Mouse (Mus musculus) lung, embryonic 14.5 days (tissue): ENCODE data around the gene Calm3. TPM values are rescaled to one million over a fixed set of nuclear protein-coding genes. Genes with fewer than 3 reads are reported as not detected.

Experiments used
- ATAC-seq: fragments of 200-750 bp; cut with Nextera tagmentation; 2 replicates; pipeline ENCODE4 v1.8.0; 2017; ENCODE audit warnings: mild to moderate bottlenecking, moderate TSS enrichment, moderate library complexity; ENCODE audit not compliant: insufficient read depth
- DNase-seq: peaks from one replicate; pipeline ENCODE4 v3.0.0-alpha.2; 2015
- H3K27ac ChIP-seq: fragments of 300-500 bp; sonication (generic); 2 replicates; pipeline ENCODE4 v1.5.1; 2014; ENCODE audit warnings: low read depth, mild to moderate bottlenecking, moderate library complexity
- H3K27me3 ChIP-seq: fragments of 300-500 bp; sonication (generic); 2 replicates; pipeline ENCODE4 v1.6.1; 2014; ENCODE audit warnings: low read length, control low read depth; ENCODE audit not compliant: insufficient read depth
- H3K36me3 ChIP-seq: fragments of 300-500 bp; sonication (generic); 2 replicates; pipeline ENCODE4 v1.6.1; 2014; ENCODE audit warnings: control low read depth; ENCODE audit not compliant: insufficient read depth
- H3K4me1 ChIP-seq: fragments of 300-500 bp; sonication (generic); 2 replicates; pipeline ENCODE4 v1.6.1; 2014; ENCODE audit warnings: antibody characterized with exemption, control low read depth; ENCODE audit not compliant: insufficient read depth
- H3K4me2 ChIP-seq: fragments of 300-500 bp; sonication (generic); 2 replicates; pipeline ENCODE4 v1.6.1; 2014; ENCODE audit warnings: mild to moderate bottlenecking
- H3K4me3 ChIP-seq: fragments of 300-500 bp; sonication (generic); 2 replicates; pipeline ENCODE4 v1.5.1; 2014; ENCODE audit warnings: low read depth, low read length
- H3K9ac ChIP-seq: fragments of 300-500 bp; sonication (generic); 2 replicates; pipeline ENCODE4 v1.6.1; 2014
- H3K9me3 ChIP-seq: fragments of 300-500 bp; sonication (generic); 2 replicates; pipeline ENCODE4 v1.6.1; 2016; ENCODE audit warnings: low read depth, low read length, control low read depth
- CTCF ChIP-seq: IDR thresholded peaks from 2 replicates; pipeline ENCODE4 v1.5.1; 2016; ENCODE audit warnings: antibody characterized with exemption, low read depth
- WGBS: fragments of 180-500 bp; shearing (Covaris S2); extraction: QIAGEN DNeasy Blood & Tissue Kit; methylation state at CpG from one replicate; pipeline ENCODE4 v1.1.7; 2014; 5-methylcytosine and 5-hydroxymethylcytosine counted together
- polyA plus RNA-seq: library from polyadenylated mRNA; unstranded; fragments of >200 nt; fragmentation: Nextera tagmentation; extraction: Ambion mirVana; gene quantifications from 2 replicates; pipeline ENCODE4 v1.2.1, GENCODE M21; 2014

Calm3 gene
- polyA plus RNA-seq, 1 experiment from 2014 or later: 155 TPM

DNA sequence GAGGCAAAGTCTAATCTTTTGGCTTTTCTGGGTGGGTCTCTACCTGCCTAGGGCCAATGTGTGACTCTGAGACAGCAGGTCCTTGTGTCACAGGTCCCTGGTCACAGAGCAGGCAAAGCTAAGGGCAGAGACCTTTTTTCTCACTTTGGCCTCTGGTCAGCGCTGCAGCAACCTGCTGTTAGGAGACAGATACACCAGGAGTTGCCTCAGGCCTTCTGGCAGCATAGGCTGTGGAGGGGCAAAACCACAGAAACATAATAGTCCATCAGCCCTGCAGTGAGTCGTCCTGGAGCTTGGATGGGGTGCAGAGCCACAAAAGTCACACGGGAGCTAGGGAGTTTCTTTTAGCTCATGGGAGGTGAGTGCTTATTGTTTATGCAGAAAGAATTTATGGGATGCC lies 5.2 kb downstream of the Calm3 start:
- DNase-seq (no peak), ATAC-seq (no peak)
- Histone ChIP-seq H3K36me3 (peaks cover 77% of the 10 kb centered on the region), H3K9me3 (no peaks in the 10 kb centered on the region), H3K4me3 (no peak overlapping the region), H3K27me3 (no peaks in the 10 kb centered on the region), H3K9ac (no peak overlapping the region), H3K4me1 (peaks cover 17% of the 10 kb centered on the region), H3K4me2 (no peak overlapping the region), H3K27ac (no peak overlapping the region)
- WGBS: 73% methylated on average over 3 of the region's 3 CpGs
- TF ChIP-seq CTCF: no peak

DNA sequence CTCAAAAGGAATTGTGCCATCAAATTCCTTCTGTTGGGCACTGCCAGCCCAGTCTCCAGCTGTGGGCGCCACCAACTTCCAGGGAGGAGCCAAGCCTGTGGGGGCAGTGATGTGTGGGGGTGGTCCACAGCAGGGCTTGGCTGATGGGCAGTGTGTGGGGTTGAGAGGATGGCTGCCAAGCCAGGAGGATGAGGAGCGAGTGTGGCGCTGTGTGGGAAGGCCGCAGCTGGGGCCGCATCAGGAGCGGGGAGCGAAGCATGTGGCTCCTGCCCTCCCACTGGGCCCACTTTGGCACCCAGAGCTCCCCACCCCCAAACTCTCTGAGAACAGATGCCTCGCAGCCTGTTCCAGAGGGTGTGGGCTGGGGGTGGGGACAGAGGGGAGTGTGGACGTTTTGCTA lies 5.9 kb downstream of the Calm3 start:
- 83% methylated on average over 9 of the region's 9 CpGs for WGBS
- H3K4me2 ChIP-seq: no peak overlapping the region
- ATAC-seq: no peak
- TF ChIP-seq CTCF: no peak
- no peaks in the 10 kb centered on the region for H3K9me3 ChIP-seq
- H3K27ac ChIP-seq: no peak overlapping the region; the same call in 1 of the 2 replicates
- H3K4me3 ChIP-seq: no peak overlapping the region
- no peaks in the 10 kb centered on the region for H3K27me3 ChIP-seq
- peaks cover 77% of the 10 kb centered on the region for H3K36me3 ChIP-seq
- no peak overlapping the region for H3K9ac ChIP-seq
- no peak for DNase-seq
- H3K4me1 ChIP-seq: peaks cover 17% of the 10 kb centered on the region

DNA sequence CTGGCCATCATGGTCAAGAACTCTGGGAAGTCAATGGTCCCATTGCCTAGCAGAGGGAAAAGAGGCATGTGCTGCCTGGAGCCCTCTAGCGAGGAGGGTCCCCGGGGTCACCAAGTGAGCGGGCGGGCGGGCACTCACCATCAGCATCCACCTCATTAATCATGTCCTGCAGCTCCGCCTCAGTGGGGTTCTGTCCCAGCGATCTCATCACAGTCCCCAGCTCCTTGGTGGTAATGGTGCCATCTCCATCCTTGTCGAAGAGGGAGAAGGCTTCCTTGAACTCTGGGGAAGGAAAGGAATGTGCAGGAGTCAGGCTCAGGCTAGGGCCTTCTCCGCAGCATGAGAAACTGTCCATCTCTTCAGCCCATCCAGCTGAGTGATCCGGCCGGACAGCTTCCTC lies 6.5 kb downstream of the Calm3 start:
- no peaks in the 10 kb centered on the region for H3K9me3 ChIP-seq
- peaks cover 77% of the 10 kb centered on the region for H3K36me3 ChIP-seq
- DNase-seq: no peak
- TF ChIP-seq CTCF: no peak
- no peaks in the 10 kb centered on the region for H3K27me3 ChIP-seq
- no peak overlapping the region for H3K4me3 ChIP-seq
- no peak overlapping the region for H3K4me2 ChIP-seq
- H3K4me1 ChIP-seq: peaks cover 14% of the 10 kb centered on the region
- no peak for ATAC-seq
- no peak overlapping the region for H3K27ac ChIP-seq
- no peak overlapping the region for H3K9ac ChIP-seq
- WGBS: 45% methylated on average over 11 of the region's 11 CpGs

DNA sequence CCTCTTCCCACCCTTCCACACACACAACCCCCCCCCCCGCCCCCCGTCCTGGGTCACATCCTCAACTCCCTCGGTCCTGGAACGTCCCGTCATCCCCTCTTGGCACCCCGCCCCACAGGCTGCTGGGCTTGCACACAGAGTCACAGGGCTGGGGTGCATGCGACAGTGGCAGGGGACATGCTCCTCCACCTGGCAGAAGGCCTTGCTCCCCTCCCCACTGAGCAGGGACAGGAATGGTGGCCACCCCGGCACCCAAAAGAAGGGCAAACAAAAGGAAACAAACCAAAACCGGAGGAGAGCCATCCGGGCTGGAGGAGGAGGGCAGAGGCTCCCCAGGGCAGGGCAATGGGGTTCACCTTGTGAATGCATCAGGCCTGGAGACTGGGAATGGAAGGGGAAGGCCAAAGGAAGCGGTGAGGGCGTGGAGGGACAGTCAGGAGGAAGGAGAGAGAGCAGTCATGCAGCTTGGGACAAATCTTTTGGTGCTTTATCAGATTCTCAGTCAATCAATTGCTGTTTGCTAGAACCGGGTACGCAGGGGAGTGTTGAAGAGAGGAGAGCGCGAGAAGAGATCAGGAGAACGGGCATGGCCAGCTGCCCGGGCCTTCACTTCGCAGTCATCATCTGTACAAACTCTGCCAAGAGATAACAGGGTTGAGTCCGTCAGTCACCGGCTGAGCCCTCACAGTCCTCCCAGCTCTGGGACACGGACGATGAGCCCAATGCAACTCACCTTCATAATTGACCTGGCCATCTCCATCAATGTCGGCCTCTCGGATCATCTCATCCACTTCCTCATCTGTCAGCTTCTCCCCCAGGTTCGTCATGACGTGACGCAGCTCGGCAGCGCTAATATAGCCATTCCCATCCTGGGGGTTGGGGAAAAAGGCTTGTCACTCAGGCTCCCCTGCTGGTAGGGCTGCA lies 7.3 kb downstream of the Calm3 start:
- Histone ChIP-seq H3K4me1 (peaks cover 7% of the 10 kb centered on the region; the same call in 1 of the 2 replicates), H3K4me3 (no peak overlapping the region), H3K9ac (no peak overlapping the region), H3K9me3 (no peaks in the 10 kb centered on the region), H3K27ac (no peak overlapping the region), H3K36me3 (peaks cover 69% of the 10 kb centered on the region), H3K4me2 (no peak overlapping the region), H3K27me3 (no peaks in the 10 kb centered on the region)
- DNase-seq (no peak), ATAC-seq (no peak)
- 51% methylated on average over 30 of the region's 30 CpGs for WGBS
- no peak for TF ChIP-seq CTCF

DNA sequence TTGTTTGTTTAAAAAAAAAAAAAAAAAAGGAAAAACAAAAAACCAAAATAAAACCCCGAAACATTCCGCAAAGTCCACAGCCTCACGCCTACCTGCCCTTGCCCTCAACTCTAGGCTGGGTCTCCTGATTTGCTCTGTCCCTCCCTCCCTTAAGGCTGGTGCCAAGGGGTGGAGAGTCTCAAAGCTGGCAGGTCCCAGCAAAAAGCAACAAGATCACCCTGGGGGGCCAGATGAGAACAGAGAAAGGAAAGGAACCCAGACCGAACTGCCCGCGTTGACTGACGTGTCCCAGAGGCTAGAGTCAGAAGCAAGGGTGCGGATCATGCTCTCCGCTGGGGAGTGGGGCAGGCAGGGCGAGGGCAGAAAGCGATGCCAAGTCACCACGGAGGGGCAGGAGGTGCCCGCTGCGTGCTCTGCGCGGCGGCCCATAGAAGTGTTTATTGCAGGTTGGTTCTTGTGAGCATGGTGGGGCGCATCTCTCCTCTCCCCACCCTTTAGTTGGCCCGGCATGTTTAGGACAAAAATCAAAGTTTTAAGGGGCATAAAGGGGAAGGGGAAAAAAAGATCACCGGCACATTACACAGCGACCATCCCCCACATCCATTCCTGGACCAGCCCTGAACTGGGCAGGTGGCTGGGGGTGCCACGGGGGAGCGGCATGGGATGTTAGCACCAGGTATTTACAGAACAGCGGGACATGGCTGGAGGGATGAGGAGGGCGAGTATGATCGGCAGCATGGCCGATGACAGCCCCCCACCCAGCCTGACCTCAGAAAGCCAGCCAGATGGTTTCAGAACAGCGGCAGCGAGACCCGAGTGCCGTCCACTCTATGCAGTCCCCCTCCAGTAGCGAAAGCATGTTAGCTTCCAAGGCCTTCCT lies 8.2 kb downstream of the Calm3 start:
- Histone ChIP-seq H3K27me3 (no peaks in the 10 kb centered on the region), H3K27ac (no peak overlapping the region), H3K36me3 (peaks cover 61% of the 10 kb centered on the region), H3K9me3 (no peaks in the 10 kb centered on the region), H3K4me2 (no peak overlapping the region), H3K4me1 (no peaks in the 10 kb centered on the region), H3K9ac (no peak overlapping the region), H3K4me3 (no peak overlapping the region)
- DNase-seq (no peak), ATAC-seq (no peak)
- no peak for TF ChIP-seq CTCF
- 84% methylated on average over 32 of the region's 32 CpGs for whole genome bisulfite sequencing

DNA sequence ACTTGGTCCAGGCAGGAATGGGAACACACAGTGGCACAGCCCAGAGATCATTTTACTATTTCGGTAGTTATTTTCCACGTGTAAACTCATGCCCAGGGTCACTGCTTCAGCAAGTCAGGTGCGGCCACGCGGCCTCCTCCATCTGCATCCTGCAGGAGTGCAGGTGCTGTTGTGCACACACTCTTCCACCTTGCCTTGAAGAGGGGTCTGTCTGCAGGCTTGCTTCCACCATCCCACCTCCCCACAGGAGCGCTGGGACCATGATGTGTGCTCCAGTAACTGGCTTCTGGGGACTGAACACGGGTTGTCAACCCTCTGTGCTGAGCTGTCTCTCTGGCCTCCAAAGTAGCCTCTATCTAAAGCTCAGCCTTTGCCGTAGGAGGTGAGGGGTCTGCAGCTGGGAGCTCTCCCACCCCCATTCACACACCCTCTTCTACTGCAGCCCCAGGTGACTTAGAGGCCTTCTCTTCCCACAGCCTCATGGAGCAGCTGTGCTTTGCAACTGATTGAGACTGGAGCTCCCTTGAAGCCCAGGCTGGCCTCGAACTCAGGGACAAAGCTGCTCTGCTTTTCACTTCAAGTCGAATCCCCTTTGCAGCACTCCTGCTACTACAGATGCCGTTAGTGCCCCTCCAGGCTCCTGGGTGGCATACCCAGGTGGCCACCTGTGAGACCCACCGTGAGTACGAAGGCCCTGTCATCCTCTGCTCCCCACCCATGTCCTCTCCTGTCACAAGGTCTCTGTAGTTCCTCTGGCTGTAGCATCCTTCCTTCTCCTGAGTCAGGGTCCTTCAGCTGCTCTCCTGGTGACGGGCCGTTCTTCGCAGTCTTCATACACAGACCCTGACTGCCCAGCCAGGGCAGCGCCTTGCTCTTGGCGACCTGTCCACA lies 9.2 kb downstream of the Calm3 start:
- Histone ChIP-seq H3K9ac (no peak overlapping the region), H3K9me3 (no peaks in the 10 kb centered on the region), H3K4me1 (no peaks in the 10 kb centered on the region), H3K4me3 (no peak overlapping the region), H3K27me3 (no peaks in the 10 kb centered on the region; the same call in 1 of the 2 replicates), H3K27ac (no peak overlapping the region), H3K4me2 (no peak overlapping the region), H3K36me3 (peaks cover 55% of the 10 kb centered on the region)
- no peak for DNase-seq
- ATAC-seq: no peak
- 79% methylated on average over 18 of the region's 18 CpGs for WGBS
- no peak for TF ChIP-seq CTCF
